Mouse (Mus musculus) cerebellum, adult 18-20 months (tissue): Measurements from ENCODE around the gene Trim39.
"Not testable (repeated sequence)": the region's sequence is repeated elsewhere in the genome, so short reads cannot be mapped to it uniquely, and the experiment has no call there.

Experiments
- DNase-seq, 2 experiments: peaks; one replicate each; pipeline ENCODE4 v3.0.0; 2021

Trim39 gene

GRCm38 (mm10) chr17:36245741-36246140, 26.3 kb downstream of the Trim39 start:
- no peak for DNase-seq

GRCm38 (mm10) chr17:36244031-36244430, 28.0 kb downstream of the Trim39 start:
- no peak for DNase-seq

GRCm38 (mm10) chr17:36240637-36241213, 31.3 kb downstream of the Trim39 start:
- no peak for DNase-seq

GRCm38 (mm10) chr17:36237321-36237921, 34.6 kb downstream of the Trim39 start:
- no peak for DNase-seq

- not testable (repeated sequence) for DNase-seq
Observed at GRCm38 (mm10) chr17:36235300-36235699, 36.7 kb downstream of the Trim39 start.

GRCm38 (mm10) chr17:36233572-36233971, 38.5 kb downstream of the Trim39 start:
- DNase-seq: no peak

- peak; percentile 54 to 84 for DNase-seq
Observed at GRCm38 (mm10) chr17:36231318-36231717, 40.7 kb downstream of the Trim39 start.

GRCm38 (mm10) chr17:36229046-36229445, 43.0 kb downstream of the Trim39 start:
- no peak for DNase-seq

GRCm38 (mm10) chr17:36226921-36227320, 45.1 kb downstream of the Trim39 start:
- no peak for DNase-seq

- DNase-seq: no peak
Observed at GRCm38 (mm10) chr17:36225231-36225824, 46.7 kb downstream of the Trim39 start.

- DNase-seq: no peak
Observed at GRCm38 (mm10) chr17:36224451-36224850, 47.6 kb downstream of the Trim39 start.

GRCm38 (mm10) chr17:36218594-36219155, 53.4 kb downstream of the Trim39 start:
- DNase-seq: no peak

- no peak for DNase-seq
Observed at GRCm38 (mm10) chr17:36215586-36215985, 56.5 kb downstream of the Trim39 start.
